Comparison of ENCODE assay signal across 9 mouse cellular contexts in the genomic region with DNA sequence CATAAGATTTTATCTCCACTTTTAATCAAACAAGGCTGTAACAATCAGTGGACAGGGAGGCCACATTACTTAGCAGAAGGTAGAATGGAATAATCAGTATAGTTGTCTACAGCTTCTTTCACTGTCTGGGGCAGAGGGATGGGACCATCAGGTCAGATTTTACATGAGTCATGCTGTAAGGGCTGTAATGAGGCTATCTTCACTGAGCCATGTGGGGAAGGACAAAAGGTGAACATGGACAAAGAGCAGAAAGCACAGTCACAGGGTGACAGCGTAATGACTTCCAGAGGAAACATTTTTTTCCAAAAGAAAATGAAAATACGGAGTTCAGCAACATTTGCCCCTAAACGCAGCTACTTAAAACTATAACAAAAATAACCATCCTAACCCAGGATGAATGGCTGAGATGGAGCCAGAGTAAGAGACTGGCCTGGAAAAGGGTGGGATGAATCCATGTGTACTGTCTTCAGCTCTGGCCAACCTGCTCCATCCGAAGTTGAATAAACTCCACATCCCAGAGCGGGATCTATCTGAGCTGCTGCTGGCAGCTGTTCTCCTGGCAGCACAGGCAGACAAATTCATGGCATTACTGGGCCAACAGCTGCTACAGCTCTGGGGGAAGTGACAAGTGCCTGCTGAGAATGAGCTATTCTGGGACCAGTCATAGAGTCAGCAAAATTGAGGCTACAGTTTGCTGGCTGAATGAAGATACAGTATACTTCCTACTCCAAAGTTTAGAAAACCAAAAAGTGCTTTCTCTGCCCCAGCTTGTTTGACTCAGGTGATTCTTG.
DNase-seq lines count a peak whose midpoint lies in the region; ATAC-seq lines count a peak whose summit lies in the region.
"Had no signal": no experiment of that assay in that cellular context is flagged by ENCODE, and none has a peak within 500 bp of the region (broad histone marks: within the 10 kb centered on the region; RNA-seq: fewer than 3 reads in every experiment).

No protein-coding gene starts in this region.

- H3K4me2 ChIP-seq in midbrain, embryonic 16.5 days (ENCODE audit: low read length) = no peak overlapping the region

- ATAC-seq in cerebellum, adult (ENCODE audit: insufficient number of reproducible peaks, low FRiP score, low TSS enrichment) = 0 out of 2 replicates have a peak, but pooled peaks have one; percentile 52
- peak; percentile 25 to 53; a peak in 2 of 4 replicates for ATAC-seq in hematopoietic stem cell, adult 5-6 weeks (replicated peaks in 1 of 2; ENCODE audit: insufficient read depth in 1 of 2, low FRiP score in 2 of 2, low TSS enrichment in 1 of 2, low read depth in 1 of 2, poor library complexity in 2 of 2, severe bottlenecking in 2 of 2)
- ATAC-seq in midbrain, embryonic 16.5 days = no peak

- no peaks in the 10 kb centered on the region for H3K27me3 ChIP-seq in midbrain, embryonic 16.5 days (ENCODE audit: control insufficient read depth, insufficient read depth, low read depth, low read length)

- H3K9ac ChIP-seq in midbrain, embryonic 16.5 days (ENCODE audit: low read depth, low read length) = no peak overlapping the region

- DNase-seq in cerebellum, postnatal 36 days = no peak
- DNase-seq in A20 (ENCODE audit: low read depth, low spot score) = peak; percentile 54
- peak; percentile 32 to 36 for DNase-seq in frontal cortex, postnatal 25 days (ENCODE audit: low spot score in 2 of 2)
- DNase-seq in layer of hippocampus, postnatal 36 days = peak; percentile 41 to 44
- DNase-seq in thymus, postnatal 36 days = peak; percentile 15 to 34

- WGBS in midbrain, embryonic 16.5 days = 61% methylated on average over 5 of the region's 5 CpGs

- H3K27ac ChIP-seq in midbrain, embryonic 16.5 days (ENCODE audit: low read length) = peak overlapping the region; percentile 63

- H3K4me1 ChIP-seq in midbrain, embryonic 16.5 days (ENCODE audit: control insufficient read depth, insufficient read depth, low read length) = peaks cover 29% of the 10 kb centered on the region

- no peak overlapping the region for H3K4me3 ChIP-seq in midbrain, embryonic 16.5 days (ENCODE audit: low read depth, low read length)
- H3K4me3 ChIP-seq: erythroblast, embryonic 14.5 days had no signal

- H3K36me3 ChIP-seq in midbrain, embryonic 16.5 days (ENCODE audit: control insufficient read depth, insufficient read depth, low read length) = no peaks in the 10 kb centered on the region

- no peaks in the 10 kb centered on the region for H3K9me3 ChIP-seq in midbrain, embryonic 16.5 days (replicated peaks; ENCODE audit: control insufficient read depth, low read length, poor library complexity, severe bottlenecking)

Comparison
In these comparisons a context has a peak if more than half of its experiments do, and no peak if none do; other contexts are left out.
1. DNase-seq: peak in A20 (single experiment), frontal cortex, postnatal 25 days (2 of 2), layer of hippocampus, postnatal 36 days (2 of 2) and thymus, postnatal 36 days (2 of 2); none in cerebellum, postnatal 36 days (0 of 2).